Mouse (Mus musculus) embryonic facial prominence, embryonic 12.5 days (tissue): ENCODE measurements around the gene AU022252. TPM values are rescaled to one million over a fixed set of nuclear protein-coding genes. Genes with fewer than 3 reads are reported as not detected.

Source experiments
- ATAC-seq: fragments of 200-750 bp; cut with Nextera tagmentation; 2 replicates; pipeline ENCODE4 v1.8.0; 2017; ENCODE audit not compliant: insufficient number of reproducible peaks, insufficient read depth, low FRiP score, low TSS enrichment
- H3K27ac ChIP-seq: fragments of 300-500 bp; sonication (generic); 2 replicates; pipeline ENCODE4 v1.5.1; 2016; ENCODE audit warnings: mild to moderate bottlenecking
- H3K27me3 ChIP-seq: fragments of 300-500 bp; sonication (generic); 2 replicates; pipeline ENCODE4 v1.6.1; 2016; ENCODE audit warnings: mild to moderate bottlenecking, moderate library complexity
- H3K36me3 ChIP-seq: fragments of 300-500 bp; sonication (generic); 2 replicates; pipeline ENCODE4 v1.6.1; 2016; ENCODE audit warnings: mild to moderate bottlenecking
- H3K4me1 ChIP-seq: fragments of 300-500 bp; sonication (generic); 2 replicates; pipeline ENCODE4 v1.6.1; 2016
- H3K4me2 ChIP-seq: fragments of 300-500 bp; sonication (generic); replicated peaks from 2 replicates; pipeline ENCODE4 v1.6.1; 2016; ENCODE audit warnings: mild to moderate bottlenecking, moderate library complexity
- H3K4me3 ChIP-seq: fragments of 300-500 bp; sonication (generic); 2 replicates; pipeline ENCODE4 v1.5.1; 2016; ENCODE audit warnings: mild to moderate bottlenecking
- H3K9ac ChIP-seq: fragments of 300-500 bp; sonication (generic); 2 replicates; pipeline ENCODE4 v1.6.1; 2016; ENCODE audit warnings: mild to moderate bottlenecking, moderate library complexity
- H3K9me3 ChIP-seq: fragments of 300-500 bp; sonication (generic); 2 replicates; pipeline ENCODE4 v1.6.1; 2016; ENCODE audit warnings: mild to moderate bottlenecking, moderate library complexity
- WGBS: fragments of 180-500 bp; shearing (Covaris S2); methylation state at CpG from one replicate; pipeline ENCODE4 v1.1.7; 2016; 5-methylcytosine and 5-hydroxymethylcytosine counted together
- polyA plus RNA-seq: library from polyadenylated mRNA; unstranded; fragments of >200 nt; fragmentation: Nextera tagmentation; extraction: Ambion mirVana; gene quantifications from 2 replicates; pipeline ENCODE4 v1.2.1, GENCODE M21; 2016

AU022252 gene
- polyA plus RNA-seq, 1 experiment from 2014 or later, result 43.8 TPM

DNA sequence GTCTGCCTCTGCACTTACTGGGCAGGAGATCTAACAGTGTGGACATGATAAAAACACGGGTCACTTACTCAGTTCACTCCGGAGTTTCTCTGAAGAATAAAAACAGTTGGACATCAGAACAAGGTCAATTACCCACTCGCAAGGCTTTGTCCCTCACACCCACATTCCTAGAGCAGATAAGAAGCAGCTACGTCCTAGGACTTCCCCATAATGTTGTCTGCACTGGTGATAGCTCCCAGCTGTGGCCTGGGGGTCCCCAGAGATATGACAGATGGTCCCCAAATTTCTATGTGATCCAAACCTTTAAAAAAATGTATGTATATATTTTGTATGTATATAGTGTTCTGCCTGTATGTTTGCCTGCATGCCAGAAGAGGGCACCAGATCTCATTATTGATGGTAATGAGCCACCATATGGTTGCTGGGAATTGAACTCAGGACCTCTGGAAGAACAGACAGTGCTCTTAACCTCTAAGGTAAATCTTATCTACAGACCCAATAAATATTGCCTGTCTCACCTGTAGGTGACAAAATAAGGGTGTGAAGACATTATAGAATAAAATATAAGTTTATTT lies 52.3 kb downstream of the AU022252 start:
- H3K4me1 ChIP-seq, result no peaks in the 10 kb centered on the region
- no peaks in the 10 kb centered on the region for H3K36me3 ChIP-seq
- H3K4me2 ChIP-seq, result no peak overlapping the region
- H3K4me3 ChIP-seq, result no peak overlapping the region
- H3K9me3 ChIP-seq, result no peaks in the 10 kb centered on the region
- no peak overlapping the region for H3K27ac ChIP-seq
- no peak for ATAC-seq
- H3K27me3 ChIP-seq, result no peaks in the 10 kb centered on the region
- H3K9ac ChIP-seq, result no peak overlapping the region
- 62% methylated on average over 4 of the region's 4 CpGs for WGBS

DNA sequence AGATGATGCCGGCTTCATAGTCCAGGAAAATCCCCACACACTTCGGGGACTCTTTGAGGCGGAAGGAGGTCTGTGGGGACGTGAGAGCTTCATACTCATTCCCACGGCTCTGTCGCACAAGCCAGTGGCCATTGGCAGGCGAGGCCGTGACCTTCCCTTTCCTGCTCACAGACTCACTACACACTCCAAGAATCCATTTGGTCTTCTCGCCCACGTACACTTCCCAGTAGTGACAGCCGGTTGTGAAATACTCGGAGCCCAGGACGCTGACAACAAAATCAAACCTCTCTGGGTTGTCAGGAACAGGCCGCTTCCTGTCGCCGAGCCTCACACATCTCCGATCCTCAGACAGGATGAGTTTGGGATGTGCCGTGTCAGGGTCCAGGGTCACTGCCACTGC lies 54.2 kb downstream of the AU022252 start:
- no peak overlapping the region for H3K9ac ChIP-seq
- no peak overlapping the region for H3K27ac ChIP-seq
- ATAC-seq, result no peak
- 75% methylated on average over 18 of the region's 18 CpGs for WGBS
- peaks cover under 1% of the 10 kb centered on the region; the same call in 1 of the 2 replicates for H3K4me1 ChIP-seq
- no peak overlapping the region for H3K4me3 ChIP-seq
- H3K4me2 ChIP-seq, result no peak overlapping the region
- no peaks in the 10 kb centered on the region for H3K36me3 ChIP-seq
- no peaks in the 10 kb centered on the region for H3K27me3 ChIP-seq
- H3K9me3 ChIP-seq, result no peaks in the 10 kb centered on the region

DNA sequence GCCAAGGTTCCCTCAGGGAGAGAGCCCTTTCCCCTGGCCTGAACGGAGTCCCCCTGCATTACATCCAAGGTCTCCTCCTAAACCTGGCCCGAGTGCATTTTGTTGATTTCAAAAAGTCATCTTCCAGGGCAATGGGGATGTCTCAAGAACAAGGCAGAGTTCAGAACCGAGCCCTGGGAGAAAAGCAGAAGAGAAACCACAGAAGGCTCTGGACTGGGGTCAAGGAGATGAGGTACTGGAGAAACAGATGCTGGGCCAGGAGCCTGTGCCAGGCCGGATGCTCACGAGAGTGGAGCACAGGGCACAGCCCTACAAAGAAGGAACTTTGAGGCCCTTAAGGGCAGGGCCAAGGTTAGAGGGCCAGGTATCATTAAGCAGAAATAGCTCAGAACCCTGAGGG lies 54.8 kb downstream of the AU022252 start:
- H3K4me2 ChIP-seq, result no peak overlapping the region
- WGBS, result 77% methylated on average over 5 of the region's 5 CpGs
- no peak overlapping the region for H3K27ac ChIP-seq
- H3K4me1 ChIP-seq, result peaks cover 7% of the 10 kb centered on the region; the same call in 1 of the 2 replicates
- ATAC-seq, result no peak
- H3K9ac ChIP-seq, result no peak overlapping the region
- no peaks in the 10 kb centered on the region for H3K27me3 ChIP-seq
- no peak overlapping the region for H3K4me3 ChIP-seq
- no peaks in the 10 kb centered on the region for H3K36me3 ChIP-seq
- H3K9me3 ChIP-seq, result no peaks in the 10 kb centered on the region

DNA sequence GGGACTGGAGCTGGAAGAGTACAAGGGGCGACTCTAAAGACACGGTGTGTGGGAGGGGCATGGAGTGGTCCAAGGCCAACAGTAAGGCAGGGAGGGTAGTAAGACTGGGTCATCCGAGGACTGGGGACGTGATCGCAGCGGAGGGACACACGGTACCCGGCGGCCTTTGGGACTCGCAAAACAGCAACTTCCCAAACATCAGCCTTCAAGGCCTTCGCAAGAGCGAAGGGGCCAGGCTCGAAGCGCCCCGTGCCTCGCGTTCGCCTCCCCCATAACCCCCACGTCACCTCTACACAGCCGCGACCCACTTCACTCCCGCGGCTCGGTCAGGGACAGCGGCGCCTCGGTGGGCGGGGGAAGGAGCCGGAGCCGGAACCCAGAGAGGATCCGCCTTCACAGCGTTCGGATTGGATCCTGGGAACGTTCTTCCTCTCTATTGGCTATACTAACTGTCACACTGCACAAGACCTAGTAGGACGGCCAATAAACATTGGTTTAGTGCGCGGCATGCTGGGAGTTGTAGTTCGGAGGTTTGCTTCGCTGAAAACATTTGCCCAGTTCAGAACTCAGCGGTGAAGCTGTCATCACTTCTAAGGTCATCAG lies 58.6 kb downstream of the AU022252 start, which contains the start of gene Zfp691:
Gene Zfp691 (minus strand): TSS at position 345 of the 603 bp plus-strand sequence.
- under 1% methylated on average over 40 of the region's 40 CpGs for WGBS

DNA sequence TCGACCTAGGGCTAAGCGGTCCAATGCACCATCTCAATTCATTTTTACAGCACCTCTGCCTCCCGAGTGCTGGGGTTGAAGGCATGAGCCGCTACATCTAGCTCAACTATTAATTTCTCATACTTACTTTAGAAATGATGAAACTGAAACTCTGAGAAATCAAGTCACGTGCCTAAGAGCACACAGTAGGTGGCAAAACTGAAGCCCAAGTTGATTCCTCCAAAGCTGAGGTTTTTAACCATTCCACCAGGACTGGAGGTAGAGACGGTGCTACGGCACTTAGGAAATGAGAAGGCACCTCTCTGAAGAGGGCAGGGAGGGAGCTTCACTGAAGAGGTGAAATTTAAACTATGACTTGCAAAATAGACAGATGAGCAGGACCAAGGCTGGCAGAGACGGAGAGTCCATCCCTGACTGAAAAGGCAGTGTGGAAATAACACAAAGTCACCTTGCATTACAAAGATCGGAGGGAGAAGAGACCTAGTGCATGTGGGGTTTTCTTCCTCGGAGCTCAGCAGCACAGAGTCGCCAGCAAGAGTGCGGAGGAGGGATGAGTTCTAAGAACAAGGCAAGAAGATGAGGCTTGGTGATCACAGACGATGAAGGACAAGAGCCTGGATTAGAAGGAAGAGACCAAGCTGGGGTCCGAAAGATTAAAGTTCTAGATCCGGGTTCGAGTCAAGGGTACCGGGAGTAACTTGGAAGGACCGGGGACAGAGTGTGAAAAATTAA lies 59.4 kb downstream of the AU022252 start:
- Histone ChIP-seq H3K36me3 (peaks cover 26% of the 10 kb centered on the region), H3K9ac (peak overlapping the region; percentile 85), H3K9me3 (no peaks in the 10 kb centered on the region), H3K4me1 (peaks cover 13% of the 10 kb centered on the region; the same call in 1 of the 2 replicates), H3K4me3 (peak overlapping the region; percentile 79), H3K27me3 (no peaks in the 10 kb centered on the region), H3K4me2 (peak overlapping the region; percentile 83), H3K27ac (no peak overlapping the region)
- ATAC-seq, result no peak
- 44% methylated on average over 18 of the region's 18 CpGs for WGBS

More for the DNA sequence above, 58.6 kb downstream of the AU022252 start, which contains the start of gene Zfp691:
- peak within 1 kb of the TSS; percentile 85 for H3K9ac ChIP-seq
- H3K36me3 ChIP-seq, result peaks cover 20% of the 10 kb centered on the region
- no peaks in the 10 kb centered on the region for H3K9me3 ChIP-seq
- H3K4me2 ChIP-seq, result peak within 1 kb of the TSS; percentile 83
- H3K27me3 ChIP-seq, result no peaks in the 10 kb centered on the region
- no peak within 1 kb of the TSS for H3K27ac ChIP-seq
- peaks cover 13% of the 10 kb centered on the region; the same call in 1 of the 2 replicates for H3K4me1 ChIP-seq
- H3K4me3 ChIP-seq, result peak within 1 kb of the TSS; percentile 79
- peak; percentile 100 for ATAC-seq

- Histone ChIP-seq H3K4me2 (no peak overlapping the region), H3K27ac (no peak overlapping the region), H3K4me1 (0 out of 2 replicates have a peak, but pooled peaks cover 5% of the 10 kb centered on the region), H3K4me3 (no peak overlapping the region), H3K36me3 (peaks cover 26% of the 10 kb centered on the region), H3K9ac (no peak overlapping the region), H3K27me3 (no peaks in the 10 kb centered on the region), H3K9me3 (no peaks in the 10 kb centered on the region)
- ATAC-seq, result no peak
- WGBS, result 9% methylated on average over 4 of the region's 4 CpGs
These were observed 64.8 kb downstream of the AU022252 start for GRCm38 (mm10) chr4:119167663-119168062.

DNA sequence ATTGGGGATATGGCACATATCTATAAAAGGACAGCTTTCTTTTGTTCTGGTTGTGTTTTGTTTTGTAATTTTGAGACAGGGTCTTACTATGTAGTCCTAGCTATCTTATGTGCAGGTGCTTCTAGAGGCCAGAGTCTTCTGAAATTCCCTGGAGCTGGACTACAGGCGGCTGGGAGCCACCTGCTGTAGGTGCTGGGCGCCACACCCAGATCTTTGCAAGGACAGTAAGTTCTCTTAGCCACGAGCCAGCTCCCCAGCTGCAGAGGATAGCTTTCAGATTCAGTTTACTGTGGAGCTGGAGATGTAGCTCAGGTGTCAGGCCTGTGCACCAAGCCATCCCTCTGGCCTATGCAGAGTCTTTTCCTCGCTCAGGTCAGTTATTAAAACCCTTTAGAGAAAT lies 65.4 kb downstream of the AU022252 start:
- Histone ChIP-seq H3K4me1 (0 out of 2 replicates have a peak, but pooled peaks cover 2% of the 10 kb centered on the region), H3K4me3 (no peak overlapping the region), H3K27ac (no peak overlapping the region), H3K9ac (no peak overlapping the region), H3K9me3 (no peaks in the 10 kb centered on the region), H3K36me3 (peaks cover 26% of the 10 kb centered on the region), H3K4me2 (no peak overlapping the region), H3K27me3 (no peaks in the 10 kb centered on the region)
- WGBS, result 82% methylated on average over 4 of the region's 4 CpGs
- ATAC-seq, result no peak

GRCm38 (mm10) chr4:119165916-119166315 lies 66.6 kb downstream of the AU022252 start:
- Histone ChIP-seq H3K36me3 (peaks cover 25% of the 10 kb centered on the region), H3K9ac (no peak overlapping the region), H3K4me1 (no peaks in the 10 kb centered on the region), H3K9me3 (no peaks in the 10 kb centered on the region), H3K4me2 (no peak overlapping the region), H3K27me3 (no peaks in the 10 kb centered on the region), H3K27ac (no peak overlapping the region), H3K4me3 (no peak overlapping the region)
- 75% methylated on average over 7 of the region's 7 CpGs for whole genome bisulfite sequencing
- no peak for ATAC-seq

GRCm38 (mm10) chr4:119162990-119163389 lies 69.5 kb downstream of the AU022252 start:
- Histone ChIP-seq H3K36me3 (no peaks in the 10 kb centered on the region), H3K4me1 (no peaks in the 10 kb centered on the region), H3K4me3 (no peak overlapping the region), H3K4me2 (no peak overlapping the region), H3K9ac (no peak overlapping the region), H3K27me3 (no peaks in the 10 kb centered on the region), H3K27ac (no peak overlapping the region), H3K9me3 (no peaks in the 10 kb centered on the region)
- no peak for ATAC-seq
- WGBS, result 82% methylated on average over 4 of the region's 4 CpGs

- H3K27ac ChIP-seq, result no peak overlapping the region
- no peak overlapping the region for H3K4me3 ChIP-seq
- H3K36me3 ChIP-seq, result no peaks in the 10 kb centered on the region
- no peaks in the 10 kb centered on the region for H3K27me3 ChIP-seq
- no peak overlapping the region for H3K9ac ChIP-seq
- ATAC-seq, result no peak
- 78% methylated on average over 3 of the region's 3 CpGs for WGBS
- H3K9me3 ChIP-seq, result no peaks in the 10 kb centered on the region
- H3K4me1 ChIP-seq, result no peaks in the 10 kb centered on the region
- no peak overlapping the region for H3K4me2 ChIP-seq
These were observed 71.2 kb downstream of the AU022252 start for GRCm38 (mm10) chr4:119161358-119161757.

- no peak overlapping the region for H3K9ac ChIP-seq
- no peak overlapping the region for H3K4me3 ChIP-seq
- WGBS, result 81% methylated on average over 5 of the region's 5 CpGs
- no peak overlapping the region for H3K4me2 ChIP-seq
- ATAC-seq, result no peak
- H3K36me3 ChIP-seq, result no peaks in the 10 kb centered on the region
- H3K27ac ChIP-seq, result no peak overlapping the region
- no peaks in the 10 kb centered on the region for H3K27me3 ChIP-seq
- no peaks in the 10 kb centered on the region for H3K4me1 ChIP-seq
- H3K9me3 ChIP-seq, result no peaks in the 10 kb centered on the region
These were observed 74.6 kb downstream of the AU022252 start for GRCm38 (mm10) chr4:119157891-119158290.

GRCm38 (mm10) chr4:119157186-119157585 lies 75.3 kb downstream of the AU022252 start:
- Histone ChIP-seq H3K4me2 (no peak overlapping the region), H3K4me3 (no peak overlapping the region), H3K27me3 (no peaks in the 10 kb centered on the region), H3K27ac (no peak overlapping the region), H3K9ac (no peak overlapping the region), H3K4me1 (no peaks in the 10 kb centered on the region), H3K36me3 (no peaks in the 10 kb centered on the region), H3K9me3 (no peaks in the 10 kb centered on the region)
- 29% methylated on average over 2 of the region's 2 CpGs for WGBS
- ATAC-seq, result no peak
